Mouse (Mus musculus): Measurements from ENCODE around the gene Myh2.
A peak's percentile ranks its signal among the peaks of the same experiment; 100 is the strongest.

Myh2 gene

GRCm38 (mm10) chr11:67170727-67171126 is at the start of gene Myh2:
Gene Myh2 (plus strand): TSS chr11:67171027.
- no peak for DNase-seq (ENCODE audit: low spot score in 2 of 2)

DNA sequence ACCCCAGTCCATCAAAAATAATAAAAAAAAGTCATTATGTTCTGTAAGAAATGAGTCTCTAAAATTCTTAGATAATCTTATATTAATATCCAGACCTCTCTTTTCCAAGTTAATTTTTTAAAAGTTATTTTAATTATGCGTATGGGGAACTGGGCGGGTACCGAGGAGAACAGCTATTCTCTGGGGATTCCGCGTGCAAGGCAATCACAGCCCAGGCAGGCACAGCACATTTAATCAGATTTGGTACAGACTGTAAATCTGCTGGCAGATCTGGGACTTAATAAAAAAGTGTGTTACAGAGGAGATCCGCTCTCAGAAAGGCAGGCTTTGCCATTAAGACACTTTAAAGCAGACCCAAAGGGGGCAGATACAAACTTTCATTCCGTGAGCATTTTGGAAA is 45.9 kb upstream of the Myh2 start:
- no peak for DNase-seq (ENCODE audit: low spot score in 2 of 2)

GRCm38 (mm10) chr11:67125361-67125760 is 45.5 kb upstream of the Myh2 start:
- peak; percentile 49 to 63 for DNase-seq (ENCODE audit: low spot score in 2 of 2)

DNA sequence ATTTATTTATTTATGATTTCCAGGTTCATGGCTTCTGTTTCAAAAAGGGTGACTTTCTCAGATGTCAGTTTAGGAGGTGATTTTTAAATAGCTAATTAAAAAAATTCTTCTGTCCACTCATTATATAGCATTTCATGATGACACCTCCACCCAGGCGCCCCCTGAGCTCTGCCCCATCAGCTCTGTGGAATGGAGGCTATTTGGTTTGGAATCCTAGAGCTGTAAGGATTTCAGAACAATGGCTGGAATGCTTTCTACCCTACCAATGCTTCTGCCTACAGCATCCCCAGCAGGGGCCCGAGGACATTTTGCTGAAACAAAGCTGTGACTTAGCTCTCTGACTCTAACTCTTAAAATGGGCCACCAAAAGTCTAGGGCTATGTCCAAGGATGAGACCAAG is 37.3 kb upstream of the Myh2 start:
- no peak for DNase-seq (ENCODE audit: low spot score in 2 of 2)

DNA sequence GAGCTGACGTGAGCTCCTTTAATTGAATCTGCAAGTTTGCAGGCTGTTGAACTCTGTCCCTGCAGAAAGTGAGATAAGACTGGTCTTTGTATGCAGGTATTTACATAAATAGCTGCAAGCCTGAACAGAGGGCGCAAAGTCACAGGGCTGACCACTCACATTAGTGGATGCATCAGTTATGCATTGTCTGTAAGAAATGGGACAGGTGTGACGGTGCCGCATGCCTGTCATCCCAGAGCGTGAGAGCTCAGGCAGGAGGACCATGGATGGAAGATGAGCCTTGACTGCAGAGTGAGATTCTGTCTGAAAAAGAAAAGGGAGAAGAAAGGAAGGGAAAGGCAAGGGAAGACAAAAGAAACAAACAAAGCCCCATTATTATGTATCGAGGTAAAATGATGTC is 36.2 kb upstream of the Myh2 start:
- no peak for DNase-seq (ENCODE audit: low spot score in 2 of 2)

DNA sequence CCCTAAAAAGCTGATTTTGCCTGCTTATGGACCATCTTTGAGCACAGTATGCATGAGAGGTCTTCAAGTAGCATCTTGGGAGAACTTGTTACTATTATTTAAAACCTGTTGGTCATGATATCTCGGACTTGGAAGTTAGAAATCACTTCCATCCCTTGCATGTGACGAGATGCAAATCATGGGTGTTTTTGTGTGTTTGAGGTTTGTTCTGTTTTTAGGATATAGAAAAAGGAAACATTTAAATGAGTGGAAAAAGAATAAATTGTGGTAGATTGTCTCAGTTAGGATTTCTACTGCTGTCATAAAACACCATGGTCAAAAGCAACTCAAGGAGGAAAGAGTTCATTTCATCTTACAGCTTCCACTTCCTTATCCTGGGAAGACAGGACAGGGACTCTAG is 35.3 kb upstream of the Myh2 start:
- no peak for DNase-seq (ENCODE audit: low spot score in 2 of 2)

- no peak for DNase-seq (ENCODE audit: low spot score in 2 of 2)
Measured at GRCm38 (mm10) chr11:67139556-67139955, 31.3 kb upstream of the Myh2 start.

GRCm38 (mm10) chr11:67140175-67140574 is 30.7 kb upstream of the Myh2 start:
- no peak for DNase-seq (ENCODE audit: low spot score in 2 of 2)

- DNase-seq (ENCODE audit: low spot score in 2 of 2), result no peak
Measured at GRCm38 (mm10) chr11:67141031-67141430, 29.8 kb upstream of the Myh2 start.

DNA sequence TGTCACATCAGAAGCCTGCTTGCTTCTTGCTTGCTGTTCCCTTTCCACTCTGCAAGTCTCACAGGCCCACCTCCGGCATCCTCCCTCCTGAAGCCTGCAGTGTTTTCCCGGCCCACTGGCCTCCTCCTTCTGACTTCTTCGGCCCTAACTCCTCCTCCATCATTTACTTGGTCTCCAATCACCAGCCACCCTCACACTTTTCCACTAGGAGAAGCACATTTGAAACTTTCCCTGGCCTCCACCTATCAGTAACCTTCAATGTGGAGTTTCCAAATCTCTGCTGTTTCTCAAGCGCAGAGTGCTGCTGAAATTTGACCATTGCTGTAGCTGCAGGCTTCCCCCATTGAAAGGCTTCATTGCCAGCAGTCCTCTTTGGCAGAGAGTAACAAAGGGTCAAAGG is 28.8 kb upstream of the Myh2 start:
- no peak for DNase-seq (ENCODE audit: low spot score in 2 of 2)

GRCm38 (mm10) chr11:67143065-67143464 is 27.8 kb upstream of the Myh2 start:
- DNase-seq (ENCODE audit: low spot score in 2 of 2), result no peak

GRCm38 (mm10) chr11:67143863-67144498 is 26.8 kb upstream of the Myh2 start:
- no peak for DNase-seq (ENCODE audit: low spot score in 2 of 2)

GRCm38 (mm10) chr11:67144559-67145265 is 26.1 kb upstream of the Myh2 start:
- no peak for DNase-seq (ENCODE audit: low spot score in 2 of 2)

GRCm38 (mm10) chr11:67145482-67146408 is 25.1 kb upstream of the Myh2 start:
- DNase-seq (ENCODE audit: low spot score in 2 of 2), result no peak

GRCm38 (mm10) chr11:67146409-67147282 is 24.2 kb upstream of the Myh2 start:
- DNase-seq (ENCODE audit: low spot score in 2 of 2), result no peak

- no peak for DNase-seq (ENCODE audit: low spot score in 2 of 2)
Measured at GRCm38 (mm10) chr11:67147283-67147921, 23.4 kb upstream of the Myh2 start.

GRCm38 (mm10) chr11:67148286-67149012 is 22.4 kb upstream of the Myh2 start:
- DNase-seq (ENCODE audit: low spot score in 2 of 2), result no peak

DNA sequence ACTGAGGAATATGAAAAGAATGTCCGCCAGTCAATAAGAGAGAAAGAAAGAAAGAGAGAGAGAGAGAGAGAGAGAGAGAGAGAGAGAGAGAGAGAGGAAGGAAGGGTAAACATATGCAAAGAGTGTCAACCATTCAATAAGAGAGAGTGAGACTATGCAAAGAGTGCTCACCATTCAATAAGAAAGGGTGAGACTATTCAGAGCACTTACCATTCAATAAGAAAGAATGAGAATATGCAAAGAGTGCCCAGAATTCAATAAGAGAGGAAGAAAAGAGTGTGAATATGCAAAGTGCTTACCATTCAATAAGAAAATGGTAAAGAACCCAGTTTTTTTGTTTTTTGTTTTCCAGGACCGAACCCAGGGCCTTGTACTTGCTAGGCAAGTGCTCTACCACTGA is 20.6 kb upstream of the Myh2 start:
- DNase-seq (ENCODE audit: low spot score in 2 of 2), result no peak

- no peak for DNase-seq (ENCODE audit: low spot score in 2 of 2)
Measured at GRCm38 (mm10) chr11:67151159-67151558, 19.7 kb upstream of the Myh2 start.

Measured in frontal cortex, postnatal 10 days (tissue).